ENCODE assay signal across 8 mouse cellular contexts in genomic region chr5:114771796-114772195, GRCm38 (mm10). TPM values are rescaled to one million over a fixed set of nuclear protein-coding genes. Genes with fewer than 3 reads are reported as not detected.
DNase-seq lines count a peak whose midpoint lies in the region; ATAC-seq lines count a peak whose summit lies in the region.

No protein-coding gene starts in this region.

- peak overlapping the region; percentile 85 for H3K4me2 ChIP-seq in midbrain, embryonic 12.5 days (replicated peaks)

- H3K9ac ChIP-seq in midbrain, embryonic 12.5 days (replicated peaks), result no peak overlapping the region

- peaks cover 48% of the 10 kb centered on the region for H3K4me1 ChIP-seq in erythroblast, embryonic 14.5 days (ENCODE audit: control insufficient read depth)
- peaks cover 48% of the 10 kb centered on the region for H3K4me1 ChIP-seq in hindbrain, embryonic 10.5 days (replicated peaks)
- H3K4me1 ChIP-seq in midbrain, embryonic 12.5 days, result peaks cover 35% of the 10 kb centered on the region

- no peak overlapping the region for H3K27ac ChIP-seq in hindbrain, embryonic 10.5 days
- H3K27ac ChIP-seq in midbrain, embryonic 12.5 days (replicated peaks), result no peak overlapping the region

- H3K4me3 ChIP-seq in erythroblast, embryonic 14.5 days (replicated peaks), result peak overlapping the region; percentile 89
- H3K4me3 ChIP-seq in hindbrain, embryonic 10.5 days, result peak overlapping the region; percentile 99
- peak overlapping the region; percentile 88; the same call in 1 of the 2 replicates for H3K4me3 ChIP-seq in midbrain, embryonic 12.5 days

- H3K36me3 ChIP-seq in erythroblast, embryonic 14.5 days (ENCODE audit: control insufficient read depth), result peaks cover 18% of the 10 kb centered on the region
- H3K36me3 ChIP-seq in hindbrain, embryonic 10.5 days, result peaks cover 9% of the 10 kb centered on the region; the same call in 1 of the 2 replicates
- H3K36me3 ChIP-seq in midbrain, embryonic 12.5 days, result no peaks in the 10 kb centered on the region

- DNase-seq in Muller cell, postnatal 12 days (ENCODE audit: inconsistent ontology term), result peak; percentile 14
- DNase-seq in hindbrain, embryonic 10.5 days (ENCODE audit: low spot score), result no peak
- no peak for DNase-seq in testis, postnatal 10 days (ENCODE audit: low spot score)
- DNase-seq in urinary bladder, postnatal 25 days (ENCODE audit: low spot score), result no peak
- no peak for DNase-seq in kidney, adult 9 months

- H3K9me3 ChIP-seq in erythroblast, embryonic 14.5 days (ENCODE audit: control insufficient read depth, low read length), result no peaks in the 10 kb centered on the region
- H3K9me3 ChIP-seq in hindbrain, embryonic 10.5 days, result no peaks in the 10 kb centered on the region
- no peaks in the 10 kb centered on the region for H3K9me3 ChIP-seq in midbrain, embryonic 12.5 days

- no peaks in the 10 kb centered on the region for H3K27me3 ChIP-seq in erythroblast, embryonic 14.5 days (ENCODE audit: control insufficient read depth)
- no peaks in the 10 kb centered on the region for H3K27me3 ChIP-seq in hindbrain, embryonic 10.5 days (ENCODE audit: insufficient read depth, poor library complexity, severe bottlenecking)
- H3K27me3 ChIP-seq in midbrain, embryonic 12.5 days, result no peaks in the 10 kb centered on the region

- no peak for ATAC-seq in erythroblast, adult 5-6 weeks (replicated peaks; ENCODE audit: low FRiP score, poor library complexity, severe bottlenecking)
- no peak for ATAC-seq in midbrain, embryonic 12.5 days (ENCODE audit: low FRiP score, low read depth)

- 83% methylated on average over 8 of the region's 8 CpGs for WGBS in hindbrain, embryonic 10.5 days
- WGBS in midbrain, embryonic 12.5 days, result 84% methylated on average over 8 of the region's 8 CpGs

RNA-seq across cellular contexts. Expression of gene Ankrd13a, which starts 2.7 kb away (rescaled TPM):
- 15.2 TPM in 2 replicates for polyA plus RNA-seq in erythroblast, embryonic 14.5 days (2012)
- 81.3 and 90.3 TPM in 2 replicates for total RNA-seq in erythroblast, adult 5-6 weeks (2015; ENCODE audit: low replicate concordance)
- total RNA-seq in erythroblast, adult 5-6 weeks (2017; ENCODE audit: low replicate concordance), result 83.4 and 98.1 TPM in 2 replicates
- polyA plus RNA-seq in hindbrain, embryonic 10.5 days (2016; fragmentation: Nextera tagmentation; extraction: Ambion mirVana), result 59.7 and 74.1 TPM in 2 replicates
- polyA plus RNA-seq in midbrain, embryonic 12.5 days (2016; fragmentation: Nextera tagmentation; extraction: Ambion mirVana), result 71.1 and 77.7 TPM in 2 replicates

RNA-seq across cellular contexts. Expression of gene Git2, which starts 3.5 kb away (rescaled TPM):
- polyA plus RNA-seq in erythroblast, embryonic 14.5 days (2012), result 7.0 and 8.0 TPM in 2 replicates
- total RNA-seq in erythroblast, adult 5-6 weeks (2015; ENCODE audit: low replicate concordance), result 21.3 and 70.1 TPM in 2 replicates
- total RNA-seq in erythroblast, adult 5-6 weeks (2017; ENCODE audit: low replicate concordance), result 20.7 and 57.7 TPM in 2 replicates
- polyA plus RNA-seq in hindbrain, embryonic 10.5 days (2016; fragmentation: Nextera tagmentation; extraction: Ambion mirVana), result 39.3 and 39.7 TPM in 2 replicates
- polyA plus RNA-seq in midbrain, embryonic 12.5 days (2016; fragmentation: Nextera tagmentation; extraction: Ambion mirVana), result 48.4 and 52.6 TPM in 2 replicates

RNA-seq across cellular contexts. Expression of gene 1500011B03Rik, which starts 51.5 kb away (rescaled TPM):
- 4.4 and 5.8 TPM in 2 replicates for polyA plus RNA-seq in erythroblast, embryonic 14.5 days (2012)
- 16.7 and 24.8 TPM in 2 replicates for total RNA-seq in erythroblast, adult 5-6 weeks (2015; ENCODE audit: low replicate concordance)
- total RNA-seq in erythroblast, adult 5-6 weeks (2017; ENCODE audit: low replicate concordance), result 2.4 and 10.7 TPM in 2 replicates
- 126 and 159 TPM in 2 replicates for polyA plus RNA-seq in hindbrain, embryonic 10.5 days (2016; fragmentation: Nextera tagmentation; extraction: Ambion mirVana)
- polyA plus RNA-seq in midbrain, embryonic 12.5 days (2016; fragmentation: Nextera tagmentation; extraction: Ambion mirVana), result 154 and 167 TPM in 2 replicates

Comparison
In these comparisons a context has a peak if more than half of its experiments do, and no peak if none do; other contexts are left out.
1. RNA of gene 1500011B03Rik, which starts 51.5 kb away (polyA plus RNA-seq): 154 to 167 TPM in midbrain, embryonic 12.5 days and 126 to 159 TPM in hindbrain, embryonic 10.5 days; 4.4 to 5.8 TPM in erythroblast, embryonic 14.5 days; every median in the first group is over 10 times any median in the second.
2. Peak in every context shown above with its lines, with median percentiles within 50 percentile points of each other: H3K4me3 ChIP-seq.